Mouse (Mus musculus): ENCODE results near the gene Acvr1b. TPM values are rescaled to one million over a fixed set of nuclear protein-coding genes. Genes with fewer than 3 reads are reported as not detected.

Acvr1b gene
- polyA plus RNA-seq, 1 experiment: 8.2 TPM

GRCm38 (mm10) chr15:101135405-101135804 is 38.5 kb upstream of the Acvr1b start:
- Histone ChIP-seq H3K27me3 (replicated peaks) (peaks cover 63% of the 10 kb centered on the region), H3K9me3 (no peaks in the 10 kb centered on the region), H3K36me3 (replicated peaks; ENCODE audit: low read length) (peaks cover 12% of the 10 kb centered on the region), H3K4me1 (peaks cover 76% of the 10 kb centered on the region), H3K4me3 (replicated peaks) (peak overlapping the region; percentile 9)
- TF ChIP-seq FLI1 (IDR thresholded peaks at IDR 0.05; ENCODE audit: low read length): no peak
- TF ChIP-seq GATA1 (IDR thresholded peaks at IDR 0.05; ENCODE audit: borderline replicate concordance, low read length): no peak

GRCm38 (mm10) chr15:101137455-101137854 is 36.4 kb upstream of the Acvr1b start:
- no peaks in the 10 kb centered on the region for H3K9me3 ChIP-seq
- no peak overlapping the region for H3K4me3 ChIP-seq (replicated peaks)
- H3K27me3 ChIP-seq (replicated peaks): peaks cover 44% of the 10 kb centered on the region
- peaks cover 12% of the 10 kb centered on the region for H3K36me3 ChIP-seq (replicated peaks; ENCODE audit: low read length)
- TF ChIP-seq GATA1 (IDR thresholded peaks at IDR 0.05; ENCODE audit: borderline replicate concordance, low read length): no peak
- no peak for TF ChIP-seq FLI1 (IDR thresholded peaks at IDR 0.05; ENCODE audit: low read length)
- peaks cover 78% of the 10 kb centered on the region for H3K4me1 ChIP-seq

GRCm38 (mm10) chr15:101138675-101139074 is 35.2 kb upstream of the Acvr1b start:
- H3K4me3 ChIP-seq (replicated peaks): no peak overlapping the region
- H3K4me1 ChIP-seq: peaks cover 78% of the 10 kb centered on the region
- H3K36me3 ChIP-seq (replicated peaks; ENCODE audit: low read length): peaks cover 21% of the 10 kb centered on the region
- peaks cover 33% of the 10 kb centered on the region for H3K27me3 ChIP-seq (replicated peaks)
- TF ChIP-seq FLI1 (IDR thresholded peaks at IDR 0.05; ENCODE audit: low read length): no peak
- TF ChIP-seq GATA1 (IDR thresholded peaks at IDR 0.05; ENCODE audit: borderline replicate concordance, low read length): no peak
- H3K9me3 ChIP-seq: no peaks in the 10 kb centered on the region

GRCm38 (mm10) chr15:101139885-101140284 is 34.0 kb upstream of the Acvr1b start:
- Histone ChIP-seq H3K4me3 (replicated peaks) (no peak overlapping the region), H3K4me1 (peaks cover 78% of the 10 kb centered on the region), H3K27me3 (replicated peaks) (peaks cover 23% of the 10 kb centered on the region), H3K9me3 (no peaks in the 10 kb centered on the region), H3K36me3 (replicated peaks; ENCODE audit: low read length) (peaks cover 26% of the 10 kb centered on the region)
- no peak for TF ChIP-seq GATA1 (IDR thresholded peaks at IDR 0.05; ENCODE audit: borderline replicate concordance, low read length)

GRCm38 (mm10) chr15:101140587-101140986 is 33.3 kb upstream of the Acvr1b start:
- peaks cover 16% of the 10 kb centered on the region for H3K27me3 ChIP-seq (replicated peaks)
- H3K36me3 ChIP-seq (replicated peaks; ENCODE audit: low read length): peaks cover 26% of the 10 kb centered on the region
- H3K4me1 ChIP-seq: peaks cover 78% of the 10 kb centered on the region
- H3K4me3 ChIP-seq (replicated peaks): peak overlapping the region; percentile 89
- no peak for TF ChIP-seq GATA1 (IDR thresholded peaks at IDR 0.05; ENCODE audit: borderline replicate concordance, low read length)
- TF ChIP-seq FLI1 (IDR thresholded peaks at IDR 0.05; ENCODE audit: low read length): no peak
- no peaks in the 10 kb centered on the region for H3K9me3 ChIP-seq

- H3K4me1 ChIP-seq: peaks cover 78% of the 10 kb centered on the region
- TF ChIP-seq GATA1 (IDR thresholded peaks at IDR 0.05; ENCODE audit: borderline replicate concordance, low read length): no peak
- TF ChIP-seq FLI1 (IDR thresholded peaks at IDR 0.05; ENCODE audit: low read length): no peak
- peaks cover 23% of the 10 kb centered on the region for H3K36me3 ChIP-seq (replicated peaks; ENCODE audit: low read length)
Observed at GRCm38 (mm10) chr15:101141061-101141541, 32.8 kb upstream of the Acvr1b start.

GRCm38 (mm10) chr15:101142672-101143071 is 31.2 kb upstream of the Acvr1b start:
- peaks cover 16% of the 10 kb centered on the region for H3K36me3 ChIP-seq (replicated peaks; ENCODE audit: low read length)
- TF ChIP-seq GATA1 (IDR thresholded peaks at IDR 0.05; ENCODE audit: borderline replicate concordance, low read length): no peak
- no peak for TF ChIP-seq FLI1 (IDR thresholded peaks at IDR 0.05; ENCODE audit: low read length)
- H3K9me3 ChIP-seq: no peaks in the 10 kb centered on the region
- H3K4me3 ChIP-seq (replicated peaks): no peak overlapping the region
- H3K27me3 ChIP-seq (replicated peaks): peaks cover 2% of the 10 kb centered on the region
- H3K4me1 ChIP-seq: peaks cover 89% of the 10 kb centered on the region

More at GRCm38 (mm10) chr15:101141061-101141541, 32.8 kb upstream of the Acvr1b start:
- H3K9me3 ChIP-seq: no peaks in the 10 kb centered on the region
- peak overlapping the region; percentile 89 for H3K4me3 ChIP-seq (replicated peaks)
- peaks cover 11% of the 10 kb centered on the region for H3K27me3 ChIP-seq (replicated peaks)

- TF ChIP-seq FLI1 (IDR thresholded peaks at IDR 0.05; ENCODE audit: low read length) (no peak), GATA1 (IDR thresholded peaks at IDR 0.05; ENCODE audit: borderline replicate concordance, low read length) (no peak)
- Histone ChIP-seq H3K4me3 (replicated peaks) (peak overlapping the region; percentile 31), H3K4me1 (peaks cover 94% of the 10 kb centered on the region), H3K9me3 (no peaks in the 10 kb centered on the region), H3K36me3 (replicated peaks; ENCODE audit: low read length) (peaks cover 16% of the 10 kb centered on the region), H3K27me3 (replicated peaks) (peaks cover 2% of the 10 kb centered on the region)
Observed at GRCm38 (mm10) chr15:101143494-101143893, 30.4 kb upstream of the Acvr1b start.

- H3K36me3 ChIP-seq (replicated peaks; ENCODE audit: low read length): peaks cover 16% of the 10 kb centered on the region
- H3K4me3 ChIP-seq (replicated peaks): peak overlapping the region; percentile 92
- no peaks in the 10 kb centered on the region for H3K9me3 ChIP-seq
- peaks cover 2% of the 10 kb centered on the region for H3K27me3 ChIP-seq (replicated peaks)
- TF ChIP-seq GATA1 (IDR thresholded peaks at IDR 0.05; ENCODE audit: borderline replicate concordance, low read length) (no peak), FLI1 (IDR thresholded peaks at IDR 0.05; ENCODE audit: low read length) (no peak)
- peaks cover 97% of the 10 kb centered on the region for H3K4me1 ChIP-seq
Observed at GRCm38 (mm10) chr15:101144176-101144575, 29.7 kb upstream of the Acvr1b start.

GRCm38 (mm10) chr15:101144779-101145178 is 29.1 kb upstream of the Acvr1b start:
- H3K9me3 ChIP-seq: no peaks in the 10 kb centered on the region
- peak overlapping the region; percentile 92 for H3K4me3 ChIP-seq (replicated peaks)
- H3K27me3 ChIP-seq (replicated peaks): no peaks in the 10 kb centered on the region
- H3K36me3 ChIP-seq (replicated peaks; ENCODE audit: low read length): peaks cover 14% of the 10 kb centered on the region
- TF ChIP-seq FLI1 (IDR thresholded peaks at IDR 0.05; ENCODE audit: low read length) (no peak), GATA1 (IDR thresholded peaks at IDR 0.05; ENCODE audit: borderline replicate concordance, low read length) (no peak)
- peaks cover 94% of the 10 kb centered on the region for H3K4me1 ChIP-seq

Measured in megakaryocyte, embryonic 14.5 days (primary cell).